Mouse (Mus musculus) megakaryocyte, embryonic 14.5 days (primary cell): ENCODE measurements around the gene Gimd1.

ENCODE experiments used
- FLI1 ChIP-seq: IDR thresholded peaks from 2 replicates; pipeline ENCODE4 v1.6.1; 2012; ENCODE audit warnings: low read length, inconsistent platforms, mixed read lengths
- GATA1 ChIP-seq: IDR thresholded peaks from 3 replicates; pipeline ENCODE4 v1.6.1; 2012; ENCODE audit warnings: mixed read lengths, low read length, inconsistent platforms, borderline replicate concordance

DNA sequence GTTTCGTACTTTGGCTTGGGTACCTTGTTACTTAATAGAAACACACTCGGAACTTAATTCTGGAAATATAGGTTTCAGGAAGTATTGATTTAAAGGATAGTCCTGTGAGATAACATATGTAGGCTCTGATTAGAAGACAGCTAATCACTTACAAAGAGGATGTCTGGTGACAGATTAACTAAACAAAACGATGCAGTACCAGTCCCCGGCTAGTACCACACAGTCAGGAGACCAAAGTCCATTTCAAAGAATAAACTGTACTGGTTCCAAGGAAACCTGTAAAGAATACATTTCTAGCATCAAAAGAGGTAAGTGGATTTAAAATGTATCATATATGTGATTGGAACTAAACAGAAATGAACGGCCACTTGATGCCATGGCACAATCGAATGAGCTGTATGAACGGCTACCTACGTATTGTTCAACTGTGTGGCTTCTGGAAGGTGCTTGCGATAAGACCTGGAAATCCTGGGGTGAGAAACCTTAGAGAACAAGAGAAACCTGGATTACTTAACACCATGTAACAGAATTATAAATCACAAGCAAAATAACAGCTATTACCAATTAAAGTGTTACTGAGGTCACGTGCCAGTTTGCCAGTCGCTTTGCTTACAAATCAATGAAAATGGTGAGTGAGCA is at the start of gene Gimd1:
- no peak for TF ChIP-seq GATA1
- no peak for TF ChIP-seq FLI1
